Mouse (Mus musculus) adrenal gland, postnatal 14 days (tissue): ENCODE measurements at regions not wholly inside any gene's neighbourhood (a gene's known extent, or its start where the extent isn't known, plus 50 kb on each side); places are given as distances from the start of the nearest gene placed in this dataset.
"Not testable (repeated sequence)": the region's sequence is repeated elsewhere in the genome, so short reads cannot be mapped to it uniquely, and the experiment has no call there.

Experiments
- DNase-seq: peaks from one replicate; pipeline ENCODE4 v3.0.0; 2021; ENCODE audit warnings: mixed read lengths

DNA sequence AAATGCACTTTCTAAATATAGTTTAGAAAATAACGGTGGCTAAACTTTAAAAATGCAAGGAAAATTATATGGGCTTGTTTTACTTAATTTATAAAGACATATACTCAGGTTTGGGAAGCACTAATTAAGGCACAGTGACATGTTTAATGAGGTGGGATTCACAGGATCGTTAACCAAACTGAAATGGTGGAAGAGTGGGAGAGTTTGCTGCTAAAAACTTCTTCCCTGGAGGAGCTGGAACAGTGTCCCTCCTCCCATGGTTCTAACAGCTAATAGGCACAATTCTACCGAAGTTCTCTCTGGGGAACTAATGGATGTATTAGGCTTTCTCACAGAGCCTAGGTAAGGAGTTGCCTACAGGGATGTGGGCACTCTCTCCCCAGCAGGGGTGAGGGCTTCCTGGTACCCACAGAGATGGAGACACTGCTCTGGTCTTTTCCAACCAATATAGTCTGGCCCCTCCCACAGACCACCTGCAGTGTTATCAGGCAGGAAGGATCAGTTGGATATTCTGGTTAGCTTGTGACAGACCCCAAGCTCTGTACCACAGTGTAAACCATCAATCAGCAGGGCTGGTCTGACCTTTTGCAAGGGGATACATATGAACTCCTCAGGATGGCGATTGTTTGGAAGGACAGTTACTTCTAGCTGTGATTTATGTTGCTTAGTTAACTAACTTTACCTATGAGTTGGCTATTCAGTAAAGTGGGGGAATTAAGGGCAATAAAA, 309.0 kb upstream of the Zic4 start:
- DNase-seq = no peak

DNA sequence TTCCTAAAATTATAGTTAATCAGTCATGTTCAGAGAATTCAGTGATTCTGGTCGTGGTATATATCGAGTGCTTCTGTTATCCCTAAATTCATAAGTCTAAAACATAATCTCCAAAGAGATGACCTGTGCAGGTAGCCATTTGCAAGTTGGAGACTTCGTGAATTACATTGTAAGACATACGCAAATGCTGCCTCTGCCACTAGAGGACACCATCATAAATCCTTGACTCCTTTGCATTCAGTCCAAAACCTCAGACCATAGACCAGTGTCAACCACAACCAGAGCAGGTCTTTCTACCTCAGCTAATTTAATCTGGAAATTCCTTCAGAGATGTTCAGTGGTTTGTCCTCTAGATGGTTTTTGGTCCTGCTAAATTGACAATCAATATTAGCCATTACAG, 302.8 kb upstream of the Zic4 start:
- no peak for DNase-seq

DNA sequence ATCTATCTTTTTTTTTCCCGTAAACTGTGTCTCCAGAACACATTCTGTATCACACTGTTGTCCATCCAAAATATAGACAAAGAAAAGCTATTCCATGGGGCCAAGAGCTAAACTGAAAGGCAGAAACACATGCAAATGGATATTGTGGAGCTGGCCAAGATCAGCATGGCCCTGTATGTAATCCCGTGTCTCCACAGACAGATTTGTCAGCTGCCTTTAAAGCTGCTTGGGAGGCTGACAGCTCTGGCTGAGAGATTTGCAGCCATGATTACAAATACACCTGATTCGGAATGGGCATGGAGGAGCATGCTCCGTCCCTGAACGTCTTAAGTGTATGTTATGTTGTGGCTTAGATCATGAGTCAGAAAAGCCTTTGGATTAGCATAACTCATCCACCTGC, 292.7 kb upstream of the Zic4 start:
- DNase-seq = no peak

DNA sequence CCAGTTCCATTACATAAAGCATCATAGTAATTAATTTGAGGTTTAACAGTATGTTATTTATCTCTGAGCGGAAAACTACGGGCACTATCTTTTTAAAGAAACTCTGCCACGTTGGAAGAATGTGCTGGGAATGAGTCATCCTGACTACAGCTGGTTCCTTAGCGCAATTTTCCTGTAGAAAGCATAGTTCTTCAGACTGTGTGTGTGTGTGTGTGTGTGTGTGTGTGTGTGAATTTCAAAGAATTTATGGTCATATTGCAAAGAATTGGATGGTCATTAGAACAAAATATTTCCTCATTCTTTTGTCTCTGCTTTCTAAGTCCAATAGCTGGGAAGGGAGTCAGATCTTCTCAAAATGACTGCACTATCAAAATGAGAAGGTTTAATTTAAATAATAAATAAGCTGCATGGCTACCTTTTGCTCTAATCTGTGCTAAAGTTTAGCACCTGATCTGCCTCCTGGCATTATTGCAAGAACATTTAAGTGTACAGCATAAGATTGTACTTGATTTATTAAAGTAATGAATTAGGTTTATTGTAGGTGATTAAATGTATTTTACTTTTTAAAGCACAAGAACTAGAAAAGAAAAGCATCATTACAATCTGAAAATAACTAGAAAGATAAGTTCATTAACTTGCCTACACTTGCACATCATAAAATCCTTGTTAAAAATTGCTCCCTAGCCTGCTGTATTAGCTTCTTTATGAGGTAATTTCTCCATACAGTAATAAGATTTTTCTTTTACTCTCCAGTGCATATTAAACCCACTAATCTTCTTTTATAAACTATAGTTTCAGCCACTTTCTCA, 288.6 kb upstream of the Zic4 start:
- DNase-seq = peak; percentile 3

- DNase-seq = no peak
Measured at GRCm38 (mm10) chr9:91074175-91074480, 288.1 kb upstream of the Zic4 start.

DNA sequence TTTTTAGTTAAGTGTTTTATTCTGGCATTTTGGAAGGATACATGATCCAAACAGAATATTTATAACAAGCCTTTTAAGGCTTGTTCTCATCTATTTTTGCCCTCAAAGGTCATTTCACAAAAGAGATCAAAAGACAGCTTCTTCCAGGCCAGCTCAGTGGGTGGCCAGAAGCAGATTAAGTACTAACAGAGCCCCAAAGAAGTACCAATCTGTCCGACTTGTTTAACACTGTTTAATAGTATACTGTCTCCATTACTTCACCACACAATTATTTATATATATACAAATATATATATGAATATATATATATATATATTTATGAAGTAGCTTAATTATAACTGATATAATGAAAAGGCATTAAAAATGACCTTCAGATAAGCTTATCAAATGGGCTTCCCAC, 284.7 kb upstream of the Zic4 start:
- no peak for DNase-seq

DNA sequence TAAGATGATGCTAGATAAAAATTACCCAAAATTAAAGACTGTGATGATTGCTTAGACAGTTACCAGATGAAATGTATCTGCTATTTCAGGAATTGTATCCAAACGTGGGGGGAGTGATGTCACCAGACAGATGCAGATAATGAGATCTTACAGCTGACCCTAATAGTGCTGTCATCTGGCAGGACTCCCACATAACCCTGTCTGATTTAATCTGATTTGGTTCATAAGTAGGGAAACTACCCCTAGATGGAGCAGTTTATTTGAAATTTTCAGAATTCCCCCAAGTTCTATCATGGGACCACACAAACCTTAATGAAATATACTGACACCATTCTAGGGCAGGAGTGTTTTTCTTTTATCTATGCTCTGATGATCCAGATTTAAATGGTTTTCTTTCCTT, 278.4 kb upstream of the Zic4 start:
- no peak for DNase-seq

DNA sequence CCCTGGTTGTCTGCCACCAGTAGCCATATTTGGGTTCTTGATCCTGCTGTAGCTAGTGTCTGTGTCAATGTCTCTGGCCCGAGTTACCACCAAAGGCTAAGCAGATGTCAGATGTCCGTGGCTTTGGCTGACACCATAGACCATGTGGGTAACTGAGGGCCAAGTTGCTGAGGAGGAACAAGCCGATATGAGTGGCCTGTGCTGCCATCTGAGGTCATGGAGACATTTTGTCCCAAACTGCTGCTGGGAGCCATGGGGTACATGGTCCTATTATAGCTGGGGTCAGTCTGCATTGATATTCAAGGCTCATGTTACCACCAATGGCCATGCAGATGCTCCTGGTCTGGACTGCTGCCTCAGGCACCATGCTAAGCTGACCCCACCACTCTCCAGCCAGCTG, 276.3 kb upstream of the Zic4 start:
- no peak for DNase-seq

- DNase-seq = no peak
Measured at GRCm38 (mm10) chr9:91089348-91089747, 272.9 kb upstream of the Zic4 start.

- DNase-seq = no peak
Measured at GRCm38 (mm10) chr9:91091421-91092050, 270.7 kb upstream of the Zic4 start.

- no peak for DNase-seq
Measured at GRCm38 (mm10) chr9:91101614-91102407, 260.4 kb upstream of the Zic4 start.

- DNase-seq = no peak
Measured at GRCm38 (mm10) chr9:91122441-91123035, 239.7 kb upstream of the Zic4 start.

DNA sequence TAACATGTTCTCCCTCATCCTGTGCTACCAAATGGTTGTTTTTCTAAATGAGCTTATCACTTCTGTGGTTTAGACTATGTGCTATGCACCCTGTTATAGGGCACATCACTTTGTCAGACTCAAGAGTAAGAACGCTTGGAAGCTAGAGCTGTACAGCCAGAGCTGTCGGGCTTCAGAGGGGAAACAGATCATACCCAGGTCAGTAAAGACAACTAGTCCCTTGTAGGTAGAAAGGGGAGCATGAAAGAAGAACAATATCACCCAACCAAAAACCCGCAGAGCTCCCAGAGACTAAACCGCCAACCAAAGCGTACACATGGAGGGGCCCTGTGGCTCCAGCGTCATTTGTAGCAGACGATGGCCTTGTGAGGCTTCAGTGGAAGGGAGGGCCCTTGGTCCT, 239.0 kb upstream of the Zic4 start:
- no peak for DNase-seq

GRCm38 (mm10) chr9:91126630-91127245, 235.5 kb upstream of the Zic4 start:
- DNase-seq = no peak

DNA sequence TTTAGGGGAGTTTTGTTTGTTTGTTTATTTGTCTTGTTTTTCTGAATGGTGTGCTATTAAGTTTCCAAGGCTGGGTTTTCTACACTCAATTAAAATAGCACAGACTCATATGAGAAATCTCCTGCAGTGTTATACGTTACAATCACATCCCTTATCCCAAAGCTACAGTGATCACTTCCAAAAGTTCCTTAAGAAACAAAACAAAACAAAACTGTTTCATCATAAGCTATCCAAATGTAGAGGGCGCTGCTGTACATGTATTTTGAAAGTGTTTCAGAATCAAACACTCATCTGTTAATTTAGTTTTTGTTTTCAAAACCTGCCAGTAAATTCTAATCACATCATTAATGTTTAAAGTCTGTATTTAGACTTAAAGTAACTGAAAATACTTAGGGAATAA, 233.7 kb upstream of the Zic4 start:
- DNase-seq = not testable (repeated sequence)

GRCm38 (mm10) chr9:91130111-91130720, 232.0 kb upstream of the Zic4 start:
- no peak for DNase-seq

DNA sequence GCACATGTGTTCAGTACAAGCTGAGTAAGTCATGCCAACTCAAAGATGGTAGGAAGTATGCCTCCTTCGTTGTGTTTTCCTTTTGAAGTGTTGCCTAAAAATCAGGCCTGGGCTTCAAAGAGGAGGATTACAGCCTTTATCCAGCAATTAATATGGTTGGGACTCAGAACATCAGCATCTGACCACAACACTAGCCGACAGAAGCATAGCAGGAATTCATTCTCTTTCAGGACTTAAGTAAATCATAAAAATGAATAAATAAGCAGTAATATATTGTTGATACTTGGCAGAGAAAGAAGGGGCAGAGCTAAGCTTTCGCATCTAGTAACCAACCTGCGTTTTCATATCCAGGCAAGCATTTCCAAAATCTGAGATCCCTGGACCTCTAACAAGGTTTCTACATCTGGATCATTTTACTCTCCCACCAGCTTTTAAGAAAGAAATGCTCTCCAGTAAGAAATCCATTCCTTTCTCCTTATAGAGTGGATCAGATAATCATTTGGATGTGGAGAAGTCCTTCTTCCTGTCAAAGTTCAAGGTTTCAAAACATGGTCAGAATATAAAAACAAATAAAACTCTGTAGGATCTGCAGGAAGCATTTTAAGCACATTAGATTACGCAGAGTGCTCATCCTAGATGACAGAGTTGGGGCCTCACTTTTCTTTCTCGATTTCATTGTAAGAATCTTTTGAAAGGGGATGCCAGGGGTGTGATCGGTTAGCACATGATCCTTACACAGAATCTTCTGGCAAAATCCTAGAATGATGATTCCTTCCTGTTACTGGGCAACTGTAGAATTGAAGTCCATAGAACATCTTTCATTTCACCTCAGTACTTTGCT, 230.6 kb upstream of the Zic4 start:
- DNase-seq = no peak

DNA sequence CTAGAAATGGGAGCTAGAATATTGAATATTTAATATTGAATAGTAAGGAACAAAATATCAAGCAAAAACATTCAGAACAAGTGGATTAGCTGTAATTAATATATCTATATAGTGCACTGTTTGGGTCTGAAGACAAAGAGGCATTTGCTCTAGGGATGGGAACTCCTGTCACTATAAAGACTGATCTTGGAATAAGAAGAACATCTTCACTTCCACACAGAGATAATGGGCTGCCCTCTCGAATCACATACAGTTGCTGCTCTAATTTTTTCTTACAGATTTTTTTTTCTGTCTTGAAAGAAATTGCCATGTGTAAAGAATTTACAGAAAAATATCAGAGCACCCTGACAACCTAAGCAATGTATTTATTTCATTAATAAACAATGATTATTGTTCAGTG, 229.7 kb upstream of the Zic4 start:
- no peak for DNase-seq

DNA sequence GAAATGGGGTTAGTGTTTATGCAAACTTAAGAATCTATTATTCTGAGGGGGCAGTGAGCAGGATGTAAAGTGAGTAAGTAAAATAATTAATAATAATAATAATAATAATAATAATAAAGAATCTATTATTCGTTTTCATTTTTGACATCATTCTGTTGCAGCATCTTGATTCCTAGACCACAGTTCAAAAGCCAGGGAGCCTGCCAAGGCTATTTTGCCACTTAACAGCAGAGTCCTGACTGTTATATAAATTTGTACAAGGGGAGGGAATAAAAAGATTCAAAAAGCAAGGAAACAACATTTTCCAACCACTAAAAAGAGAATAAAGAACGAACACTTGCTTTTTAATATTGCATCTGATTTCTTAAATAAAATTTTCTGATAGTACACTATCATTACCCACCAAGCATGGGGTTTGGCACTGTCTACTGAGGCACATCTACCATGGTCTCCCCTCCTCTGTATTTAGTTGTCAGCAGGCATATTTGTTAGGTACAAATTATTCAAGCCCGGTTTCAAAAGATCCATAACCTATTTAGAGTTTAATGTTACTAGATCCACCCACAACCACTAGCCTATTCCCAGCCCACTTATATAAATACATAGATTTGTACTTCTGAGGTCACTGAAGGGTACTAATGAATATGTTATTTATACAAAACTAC, 228.8 kb upstream of the Zic4 start:
- DNase-seq = no peak

DNA sequence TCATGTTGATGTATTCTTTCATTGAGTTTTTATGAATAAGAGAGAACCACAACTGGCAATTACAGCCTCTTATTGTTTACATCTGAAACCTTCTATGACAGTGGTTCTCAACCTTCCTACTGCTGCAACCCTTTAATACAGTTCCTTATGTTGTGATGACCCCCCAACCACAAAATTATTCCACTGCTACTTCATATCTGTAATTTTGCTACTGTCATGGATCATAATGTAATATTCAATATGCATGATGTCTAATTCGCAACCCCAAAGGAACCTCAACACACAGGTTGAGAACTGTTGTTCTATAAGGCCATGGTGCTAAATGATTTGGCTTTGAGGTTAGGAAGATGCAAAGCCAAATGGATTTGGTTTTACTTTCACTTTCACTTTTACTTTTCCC, 227.9 kb upstream of the Zic4 start:
- no peak for DNase-seq
